Mouse (Mus musculus) mouse embryonic stem cell (cell line): ENCODE data around the gene Gm853.

ENCODE experiments used
- in situ Hi-C, 2 experiments: fragments of 300-500 bp; cut with MboI; formaldehyde crosslinking; loops; 1 replicate in 1 of 2; 3 replicates in 1 of 2; pipeline ENCODE4 v1.14.3; 2019 to 2020; ENCODE audit warnings: low sequenced_read_pairs in 2 of 2, low pct_unique_long_range_greater_than_20kb in 1 of 2, mixed read lengths in 1 of 2; ENCODE audit not compliant: unreplicated experiment in 1 of 2

The Gm853 gene

GRCm38 (mm10) chr4:130166061-130166460 lies 56.1 kb downstream of the Gm853 start:
- in situ Hi-C loops: no loop called here

- in situ Hi-C loops: no loop called here
These were observed 58.1 kb downstream of the Gm853 start for GRCm38 (mm10) chr4:130164121-130164520.

GRCm38 (mm10) chr4:130163391-130163861 lies 58.8 kb downstream of the Gm853 start:
- in situ Hi-C loops: no loop called here

- in situ Hi-C loops: no loop called here
These were observed 60.9 kb downstream of the Gm853 start for GRCm38 (mm10) chr4:130161349-130161748.
